ENCODE assay signal across 16 mouse cellular contexts in genomic region chr7:111282314-111282713, GRCm38 (mm10).
DNase-seq lines count a peak whose midpoint lies in the region; ATAC-seq and TF ChIP-seq lines count a peak whose summit lies in the region.
"Had no signal": no experiment of that assay in that cellular context is flagged by ENCODE, and none has a peak within 500 bp of the region (broad histone marks: within the 10 kb centered on the region; RNA-seq: fewer than 3 reads in every experiment).

No protein-coding gene starts in this region.

- H3K36me3 ChIP-seq in hindbrain, embryonic 12.5 days = no peaks in the 10 kb centered on the region
- no peaks in the 10 kb centered on the region for H3K36me3 ChIP-seq in hindbrain, postnatal 0 days (ENCODE audit: insufficient read depth, low read length)
- H3K36me3 ChIP-seq in neural tube, embryonic 15.5 days = no peaks in the 10 kb centered on the region
- H3K36me3 ChIP-seq: forebrain, embryonic 15.5 days; liver, embryonic 13.5 days had no signal

- H3K4me2 ChIP-seq in hindbrain, embryonic 12.5 days (replicated peaks) = no peak overlapping the region
- H3K4me2 ChIP-seq in hindbrain, postnatal 0 days (ENCODE audit: low read depth, low read length) = no peak overlapping the region
- H3K4me2 ChIP-seq in neural tube, embryonic 15.5 days = no peak overlapping the region
- H3K4me2 ChIP-seq: forebrain, embryonic 15.5 days; liver, embryonic 13.5 days had no signal

- peak; percentile 75 for ATAC-seq in hindbrain, embryonic 12.5 days (ENCODE audit: low FRiP score)
- no peak for ATAC-seq in hindbrain, postnatal 0 days
- 0 out of 2 replicates have a peak, but pooled peaks have one; percentile 14 for ATAC-seq in neural tube, embryonic 15.5 days (ENCODE audit: low FRiP score)
- no peak for ATAC-seq in CD4-positive, CD25-positive, alpha-beta regulatory T cell, adult 4 months
- ATAC-seq: forebrain, embryonic 15.5 days; lung, postnatal 0 days had no signal

- no peak for DNase-seq in hindbrain, postnatal 0 days (ENCODE audit: low spot score)
- peak; percentile 64 to 66 for DNase-seq in kidney, adult 8-10 months
- peak; percentile 71 to 74 for DNase-seq in kidney, postnatal 36 days
- no peak for DNase-seq in ovary, adult 18-20 months (ENCODE audit: low spot score)
- DNase-seq in thymus, postnatal 0 days (ENCODE audit: low spot score) = no peak
- DNase-seq: B cell, adult 2 months; cerebellum, adult 18-20 months; gastrocnemius, adult 2 months; heart, postnatal 14 days; liver, embryonic 13.5 days; thymus, adult 18-20 months had no signal

- H3K4me1 ChIP-seq in hindbrain, embryonic 12.5 days = peaks cover 20% of the 10 kb centered on the region
- H3K4me1 ChIP-seq in hindbrain, postnatal 0 days (ENCODE audit: insufficient read depth, low read length) = no peaks in the 10 kb centered on the region
- H3K4me1 ChIP-seq in neural tube, embryonic 15.5 days = peaks cover 9% of the 10 kb centered on the region; the same call in 1 of the 2 replicates
- H3K4me1 ChIP-seq: forebrain, embryonic 15.5 days; liver, embryonic 13.5 days had no signal

- no peak overlapping the region for H3K9ac ChIP-seq in hindbrain, embryonic 12.5 days
- no peak overlapping the region for H3K9ac ChIP-seq in hindbrain, postnatal 0 days (replicated peaks; ENCODE audit: low read length)
- no peak overlapping the region for H3K9ac ChIP-seq in neural tube, embryonic 15.5 days (replicated peaks)
- H3K9ac ChIP-seq: forebrain, embryonic 15.5 days; liver, embryonic 13.5 days had no signal

- TF ChIP-seq CTCF in hindbrain, postnatal 0 days (IDR thresholded peaks at IDR 0.05; ENCODE audit: low read depth) = no peak

- H3K4me3 ChIP-seq in hindbrain, embryonic 12.5 days = no peak overlapping the region
- H3K4me3 ChIP-seq in hindbrain, postnatal 0 days (ENCODE audit: low read length) = no peak overlapping the region
- H3K4me3 ChIP-seq in neural tube, embryonic 15.5 days (replicated peaks) = no peak overlapping the region
- H3K4me3 ChIP-seq: forebrain, embryonic 15.5 days; gastrocnemius, adult 2 months; liver, embryonic 13.5 days had no signal

- 37% methylated on average over 8 of the region's 8 CpGs for WGBS in hindbrain, embryonic 12.5 days
- WGBS in hindbrain, postnatal 0 days = 41% methylated on average over 8 of the region's 8 CpGs
- 42% methylated on average over 8 of the region's 8 CpGs for WGBS in neural tube, embryonic 15.5 days

- H3K9me3 ChIP-seq in hindbrain, embryonic 12.5 days (replicated peaks) = no peaks in the 10 kb centered on the region
- no peaks in the 10 kb centered on the region for H3K9me3 ChIP-seq in hindbrain, postnatal 0 days (ENCODE audit: low read length)
- no peaks in the 10 kb centered on the region for H3K9me3 ChIP-seq in neural tube, embryonic 15.5 days (replicated peaks)
- H3K9me3 ChIP-seq: forebrain, embryonic 15.5 days; liver, embryonic 13.5 days had no signal

- no peaks in the 10 kb centered on the region for H3K27me3 ChIP-seq in hindbrain, embryonic 12.5 days
- H3K27me3 ChIP-seq in hindbrain, postnatal 0 days (ENCODE audit: insufficient read depth, low read length) = no peaks in the 10 kb centered on the region
- H3K27me3 ChIP-seq in neural tube, embryonic 15.5 days (replicated peaks) = no peaks in the 10 kb centered on the region
- H3K27me3 ChIP-seq: forebrain, embryonic 15.5 days; liver, embryonic 13.5 days had no signal

- H3K27ac ChIP-seq in hindbrain, embryonic 12.5 days = peak overlapping the region; percentile 58; the same call in 1 of the 2 replicates
- no peak overlapping the region for H3K27ac ChIP-seq in hindbrain, postnatal 0 days
- no peak overlapping the region for H3K27ac ChIP-seq in neural tube, embryonic 15.5 days (replicated peaks)
- H3K27ac ChIP-seq: forebrain, embryonic 15.5 days; gastrocnemius, adult 2 months; liver, embryonic 13.5 days had no signal

Comparison
In these comparisons a context has a peak if more than half of its experiments do, and no peak if none do; other contexts are left out.
1. ATAC-seq: peak in hindbrain, embryonic 12.5 days (single experiment) and neural tube, embryonic 15.5 days (single experiment); none in hindbrain, postnatal 0 days (single experiment) and CD4-positive, CD25-positive, alpha-beta regulatory T cell, adult 4 months (single experiment).
2. DNase-seq: peak in kidney, adult 8-10 months (2 of 2) and kidney, postnatal 36 days (2 of 2); none in hindbrain, postnatal 0 days (single experiment), ovary, adult 18-20 months (single experiment) and thymus, postnatal 0 days (single experiment).